Mouse (Mus musculus): Measurements from ENCODE around the gene Ddt.
"Not testable (repeated sequence)": the region's sequence is repeated elsewhere in the genome, so short reads cannot be mapped to it uniquely, and the experiment has no call there.

The Ddt gene

GRCm38 (mm10) chr10:75767756-75768155, 5.5 kb downstream of the Ddt start:
- DNase-seq, result not testable (repeated sequence)

GRCm38 (mm10) chr10:75766856-75767255, 6.4 kb downstream of the Ddt start:
- DNase-seq, result peak; percentile 86

GRCm38 (mm10) chr10:75764519-75765473, 8.4 kb downstream of the Ddt start:
- peak; percentile 81 for DNase-seq

- DNase-seq, result peak; percentile 98
Measured at GRCm38 (mm10) chr10:75763682-75764518, 9.3 kb downstream of the Ddt start, which contains the start of gene Cabin1. TSS of gene Cabin1 (minus strand) at chr10:75764341.

- DNase-seq, result no peak
Measured at GRCm38 (mm10) chr10:75762413-75762812, 10.8 kb downstream of the Ddt start.

GRCm38 (mm10) chr10:75760311-75760710, 12.9 kb downstream of the Ddt start:
- no peak for DNase-seq

- no peak for DNase-seq
Measured at GRCm38 (mm10) chr10:75756719-75757118, 16.5 kb downstream of the Ddt start.

GRCm38 (mm10) chr10:75744017-75744416, 29.2 kb downstream of the Ddt start:
- peak; percentile 86 for DNase-seq

GRCm38 (mm10) chr10:75743369-75743768, 29.8 kb downstream of the Ddt start:
- no peak for DNase-seq

GRCm38 (mm10) chr10:75740866-75741265, 32.3 kb downstream of the Ddt start:
- peak; percentile 35 for DNase-seq

GRCm38 (mm10) chr10:75725449-75725848, 47.8 kb downstream of the Ddt start:
- no peak for DNase-seq
